Mouse (Mus musculus): ENCODE results near the gene Gm20422. TPM values are rescaled to one million over a fixed set of nuclear protein-coding genes. Genes with fewer than 3 reads are reported as not detected.

Gene Gm20422
- 1 to 10 TPM; 3.2 to 3.3 TPM for total RNA-seq (2021)
- long read RNA-seq, experiment 1, partial matches to known transcripts: 0 of 3 reads
- long read RNA-seq, experiment 1, other reads (novel, unspliced or antisense): 3 of 3 reads
- long read RNA-seq, experiment 2, partial matches to known transcripts: 0 of 1 reads
- long read RNA-seq, experiment 2, other reads (novel, unspliced or antisense): 1 of 1 reads

- peak; percentile 91 for DNase-seq (ENCODE audit: low spot score)
Observed at GRCm38 (mm10) chr8:69774503-69775148, at the start of gene Gm20422. Gene Gm20422 (minus strand): TSS chr8:69774886.

- DNase-seq (ENCODE audit: low spot score): no peak
Observed at GRCm38 (mm10) chr8:69822386-69823191, 47.9 kb upstream of the Gm20422 start, which contains the start of gene Lpar2. Gene Lpar2 (plus strand): TSS chr8:69822429.

- DNase-seq (ENCODE audit: low spot score): no peak
Observed at GRCm38 (mm10) chr8:69821971-69822385, 47.3 kb upstream of the Gm20422 start.

GRCm38 (mm10) chr8:69820466-69820865 lies 45.8 kb upstream of the Gm20422 start:
- DNase-seq (ENCODE audit: low spot score): no peak

GRCm38 (mm10) chr8:69815396-69815795 lies 40.7 kb upstream of the Gm20422 start:
- DNase-seq (ENCODE audit: low spot score): no peak

GRCm38 (mm10) chr8:69814881-69815280 lies 40.2 kb upstream of the Gm20422 start:
- DNase-seq (ENCODE audit: low spot score): no peak

GRCm38 (mm10) chr8:69809820-69810219 lies 35.1 kb upstream of the Gm20422 start:
- DNase-seq (ENCODE audit: low spot score): no peak

GRCm38 (mm10) chr8:69808864-69809403 lies 34.2 kb upstream of the Gm20422 start:
- DNase-seq (ENCODE audit: low spot score): no peak

- peak; percentile 73 for DNase-seq (ENCODE audit: low spot score)
Observed at GRCm38 (mm10) chr8:69808094-69808863, 33.6 kb upstream of the Gm20422 start, which contains the start of gene Gmip. Gene Gmip (plus strand): TSS chr8:69808679.

- DNase-seq (ENCODE audit: low spot score): no peak
Observed at GRCm38 (mm10) chr8:69807236-69807635, 32.5 kb upstream of the Gm20422 start.

GRCm38 (mm10) chr8:69805491-69805890 lies 30.8 kb upstream of the Gm20422 start:
- DNase-seq (ENCODE audit: low spot score): no peak

- no peak for DNase-seq (ENCODE audit: low spot score)
Observed at GRCm38 (mm10) chr8:69805086-69805485, 30.4 kb upstream of the Gm20422 start.

GRCm38 (mm10) chr8:69804537-69804936 lies 29.9 kb upstream of the Gm20422 start:
- DNase-seq (ENCODE audit: low spot score): no peak

GRCm38 (mm10) chr8:69803366-69803765 lies 28.7 kb upstream of the Gm20422 start:
- DNase-seq (ENCODE audit: low spot score): no peak

- no peak for DNase-seq (ENCODE audit: low spot score)
Observed at GRCm38 (mm10) chr8:69802216-69802615, 27.5 kb upstream of the Gm20422 start.

GRCm38 (mm10) chr8:69801796-69802195 lies 27.1 kb upstream of the Gm20422 start:
- no peak for DNase-seq (ENCODE audit: low spot score)

- no peak for DNase-seq (ENCODE audit: low spot score)
Observed at GRCm38 (mm10) chr8:69799946-69800345, 25.3 kb upstream of the Gm20422 start.

- no peak for DNase-seq (ENCODE audit: low spot score)
Observed at GRCm38 (mm10) chr8:69799261-69799660, 24.6 kb upstream of the Gm20422 start.

GRCm38 (mm10) chr8:69797661-69798060 lies 23.0 kb upstream of the Gm20422 start:
- DNase-seq (ENCODE audit: low spot score): no peak

GRCm38 (mm10) chr8:69796721-69797345 lies 22.1 kb upstream of the Gm20422 start:
- no peak for DNase-seq (ENCODE audit: low spot score)

- no peak for DNase-seq (ENCODE audit: low spot score)
Observed at GRCm38 (mm10) chr8:69794901-69795300, 20.2 kb upstream of the Gm20422 start.

All from gastrocnemius, adult 18-20 months (tissue).